Mouse (Mus musculus) erythroblast, embryonic 14.5 days (primary cell): Measurements from ENCODE around the gene AF067061.

Source experiments
- GATA1 ChIP-seq: IDR thresholded peaks from 2 replicates; pipeline ENCODE4 v1.6.1; 2012; ENCODE audit warnings: low read length, inconsistent platforms, mixed read lengths
- TAL1 ChIP-seq: IDR thresholded peaks from 3 replicates; pipeline ENCODE4 v1.6.1; 2012; ENCODE audit warnings: low read length, inconsistent platforms, mixed read lengths

DNA sequence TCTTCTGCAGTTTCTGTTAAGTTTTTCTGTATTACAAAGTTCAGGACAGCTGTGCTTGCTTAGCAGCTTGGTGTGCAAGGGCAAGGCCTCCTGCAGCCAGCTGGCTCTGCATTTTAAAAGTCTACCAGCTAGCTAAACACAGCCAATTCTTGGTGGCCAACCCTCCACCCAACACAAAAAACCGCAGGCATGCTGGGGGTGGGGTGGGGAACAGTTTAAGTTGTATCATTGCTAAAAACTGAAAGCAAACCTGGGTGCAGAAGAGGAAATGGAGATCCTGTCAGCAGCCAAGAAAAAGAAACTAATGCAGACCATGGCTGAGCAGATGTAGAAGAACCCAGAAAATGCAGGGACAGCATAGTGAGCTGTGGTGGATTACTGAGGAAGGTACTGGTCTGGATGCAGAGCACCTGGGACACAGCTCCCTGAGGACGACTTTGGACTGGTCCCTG, 37.1 kb downstream of the AF067061 start, which contains the start of gene BC147527:
- TF ChIP-seq GATA1 (no peak), TAL1 (no peak)
